Mouse (Mus musculus) frontal cortex, postnatal 14 days (tissue): ENCODE results near the gene AW209491.

Source experiments
- DNase-seq, 2 experiments: peaks; one replicate each; pipeline ENCODE4 v3.0.0; 2022; ENCODE audit warnings: low spot score in 2 of 2

Gene AW209491

DNA sequence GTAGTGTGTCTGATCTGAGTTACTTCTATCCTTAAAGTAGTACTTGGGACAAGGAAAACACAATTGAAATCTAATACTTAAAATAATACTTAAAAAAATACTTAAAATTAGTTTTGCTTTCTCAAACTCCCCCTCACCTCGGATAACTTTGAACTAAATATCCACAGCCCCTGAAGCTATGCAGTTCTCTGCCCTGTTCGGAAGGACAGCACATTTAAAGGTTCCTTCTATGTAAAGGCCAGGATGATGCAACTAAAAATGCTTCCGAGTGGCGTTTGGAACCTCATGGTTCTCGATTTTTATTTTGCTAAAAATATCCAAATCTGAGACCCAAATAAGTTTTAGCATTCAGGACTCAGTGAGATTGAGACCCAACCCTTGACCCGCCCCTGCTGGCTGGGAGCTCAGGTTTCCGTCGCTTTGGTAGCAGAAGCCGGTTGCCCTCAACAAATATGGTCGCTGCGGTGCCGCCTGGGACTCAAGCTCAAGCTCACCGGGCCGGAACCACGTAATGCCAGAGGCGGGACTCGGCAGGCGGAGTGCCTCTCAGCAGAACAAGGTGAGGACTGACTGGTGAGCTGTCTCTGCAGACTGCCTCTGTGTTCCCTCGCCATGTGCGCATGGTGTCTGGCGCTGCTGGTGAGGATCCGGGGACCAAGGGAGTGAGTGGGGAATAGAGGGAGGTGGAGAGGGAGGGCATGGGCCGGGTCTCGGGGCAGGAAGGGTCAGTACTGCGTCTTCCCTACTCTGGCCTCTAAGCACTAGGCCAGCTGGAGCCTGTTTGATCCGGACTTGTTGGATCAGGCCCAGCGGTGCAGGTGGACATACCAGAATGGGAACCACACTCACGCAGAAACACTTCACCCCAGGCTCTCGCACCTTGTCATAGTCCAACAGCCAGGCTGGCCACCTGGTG lies at the start of gene AW209491:
Gene AW209491 (plus strand): TSS at position 429 of the 916 bp plus-strand sequence.
- peak; percentile 91 for DNase-seq

GRCm38 (mm10) chr13:14580392-14580791 lies 49.6 kb upstream of the AW209491 start:
- no peak for DNase-seq

DNA sequence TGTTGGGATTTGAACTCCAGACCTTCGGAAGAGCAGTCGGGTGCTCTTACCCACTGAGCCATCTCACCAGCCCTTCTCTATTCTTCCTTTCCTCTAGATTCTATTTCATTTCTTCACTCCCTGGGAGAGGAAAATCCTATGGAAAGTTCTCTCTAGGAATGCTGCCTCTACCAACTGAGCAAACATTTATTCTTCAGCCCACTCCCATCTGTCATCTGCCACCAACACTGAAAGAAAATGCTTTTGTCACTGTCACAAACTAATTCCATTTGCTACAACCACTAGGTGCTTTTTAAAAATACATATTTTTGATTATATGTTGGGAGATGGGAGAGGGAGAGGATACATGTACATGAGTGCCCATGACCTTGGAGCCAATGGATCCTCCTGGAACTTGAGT lies 27.2 kb upstream of the AW209491 start:
- DNase-seq = no peak

DNA sequence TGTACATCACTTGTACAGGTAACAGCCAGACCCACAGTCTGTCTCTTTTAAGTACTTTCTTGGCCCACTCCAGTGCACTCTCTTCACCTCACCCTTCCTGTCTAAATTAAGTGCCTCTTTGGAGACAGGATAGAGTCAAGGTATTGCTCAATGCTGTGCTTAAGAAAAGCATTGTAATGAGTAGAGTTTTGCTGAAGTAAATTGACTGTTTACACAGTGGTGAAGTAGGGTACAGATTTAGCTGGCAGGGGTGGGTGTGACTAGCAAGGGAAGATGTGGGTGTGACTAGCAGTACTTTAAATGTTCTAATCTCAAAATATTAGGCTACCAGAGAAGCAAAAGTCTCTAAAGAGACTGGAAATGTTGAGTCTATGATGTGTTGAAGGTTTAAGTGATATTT lies 22.3 kb upstream of the AW209491 start:
- DNase-seq = no peak

- DNase-seq = no peak
Measured at GRCm38 (mm10) chr13:14612463-14612862, 17.5 kb upstream of the AW209491 start.

GRCm38 (mm10) chr13:14612926-14613529 lies 16.9 kb upstream of the AW209491 start, which contains the start of the genes Mrpl32 and Psma2:
Mrpl32 (minus strand) TSS chr13:14613165.
Psma2 (plus strand) TSS chr13:14613240.
- DNase-seq = peak; percentile 97 to 98

- DNase-seq = no peak
Measured at GRCm38 (mm10) chr13:14613553-14613952, 16.4 kb upstream of the AW209491 start.

DNA sequence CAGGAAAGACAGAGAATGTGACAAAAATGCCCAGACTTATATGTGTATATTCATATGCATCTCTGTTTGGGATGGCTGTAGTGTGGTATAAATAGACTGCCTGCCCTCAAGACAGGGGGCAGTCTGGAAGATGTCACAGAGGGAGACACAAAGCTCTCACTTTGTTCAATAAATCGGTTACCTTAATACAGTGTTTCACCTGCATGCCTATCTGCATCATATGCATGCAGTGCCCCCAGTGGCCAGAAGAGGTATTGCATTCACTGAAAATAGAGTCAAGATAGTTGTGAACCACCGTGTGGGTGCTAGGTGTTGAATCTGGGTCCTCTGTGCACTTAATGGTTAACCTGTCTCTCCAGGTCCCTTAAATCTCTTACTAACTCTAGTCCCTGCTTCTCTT lies 11.2 kb upstream of the AW209491 start:
- peak in 1 of 2 experiments; percentile 48 for DNase-seq

- DNase-seq = no peak
Measured at GRCm38 (mm10) chr13:14639998-14640397, 10.0 kb downstream of the AW209491 start.

DNA sequence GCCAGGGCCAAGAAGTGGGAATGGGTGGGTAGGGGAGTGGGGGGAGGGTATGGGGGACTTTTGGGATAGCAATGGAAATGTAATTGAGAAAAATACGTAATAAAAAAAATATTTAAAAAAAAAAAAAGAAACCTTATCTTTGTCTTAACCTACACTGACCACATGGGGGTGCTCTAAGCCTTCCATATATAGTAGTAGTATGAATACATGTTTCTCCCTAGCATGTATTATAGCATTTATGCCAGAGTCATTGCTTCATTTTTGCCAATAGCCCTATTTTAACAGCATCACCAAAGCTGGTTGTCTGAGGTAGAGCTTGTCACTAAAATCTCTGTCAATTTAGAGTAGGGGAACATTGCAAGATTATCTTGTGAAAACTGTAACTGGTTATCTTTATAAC lies 19.3 kb downstream of the AW209491 start:
- no peak for DNase-seq

- DNase-seq = no peak
Measured at GRCm38 (mm10) chr13:14667107-14667506, 37.2 kb downstream of the AW209491 start.

DNA sequence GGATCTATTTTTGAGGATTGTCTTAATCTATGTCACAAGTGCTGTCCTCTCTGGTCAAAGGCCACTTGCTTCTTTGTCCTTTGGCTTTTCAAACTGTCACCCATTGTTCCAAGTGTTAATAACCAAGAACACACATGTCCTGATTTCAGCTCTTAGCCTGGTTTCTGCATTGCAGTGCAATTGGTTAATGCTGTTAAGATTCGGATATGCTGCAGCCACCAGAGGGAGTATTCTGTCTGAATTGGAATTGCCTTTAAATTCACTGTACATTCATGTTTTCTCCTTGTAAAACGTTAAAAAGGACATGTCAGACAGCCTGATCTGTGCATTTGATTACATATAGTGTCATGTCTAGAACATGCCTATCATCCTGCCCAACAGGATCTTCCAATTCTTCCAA lies 40.4 kb downstream of the AW209491 start:
- DNase-seq = peak in 1 of 2 experiments; percentile 20
